8 mouse cellular contexts compared by ENCODE assay signal in genomic region chr12:96311137-96311536, GRCm38 (mm10).
A peak's percentile ranks its signal among the peaks of the same experiment; 100 is the strongest.
DNase-seq lines count a peak whose midpoint lies in the region; ATAC-seq and TF ChIP-seq lines count a peak whose summit lies in the region.
"Had no signal": no experiment of that assay in that cellular context is flagged by ENCODE, and none has a peak within 500 bp of the region (broad histone marks: within the 10 kb centered on the region; RNA-seq: fewer than 3 reads in every experiment).

No protein-coding gene starts in this region.

- no peaks in the 10 kb centered on the region for H3K36me3 ChIP-seq in liver, adult 2 months (ENCODE audit: control insufficient read depth, insufficient read depth, low read length)
- no peaks in the 10 kb centered on the region for H3K36me3 ChIP-seq in liver, embryonic 11.5 days (ENCODE audit: control insufficient read depth, insufficient read depth, low read length)
- H3K36me3 ChIP-seq in liver, embryonic 13.5 days, result no peaks in the 10 kb centered on the region
- H3K36me3 ChIP-seq in small intestine, adult 2 months (ENCODE audit: control insufficient read depth, insufficient read depth, low read length), result no peaks in the 10 kb centered on the region

- no peak overlapping the region for H3K9ac ChIP-seq in liver, adult 2 months (ENCODE audit: low read depth, low read length)
- H3K9ac ChIP-seq in liver, embryonic 11.5 days (ENCODE audit: low read depth, low read length), result no peak overlapping the region
- H3K9ac ChIP-seq in liver, embryonic 13.5 days, result no peak overlapping the region

- under 1% methylated on average over 2 of the region's 2 CpGs for WGBS in liver, adult 2 months
- 3% methylated on average over 2 of the region's 2 CpGs for WGBS in liver, embryonic 11.5 days
- 0% methylated on average over 2 of the region's 2 CpGs for WGBS in liver, embryonic 13.5 days (ENCODE audit: insufficient replicate concordance)
- WGBS in small intestine, adult 2 months, result 2% methylated on average over 2 of the region's 2 CpGs

- H3K27me3 ChIP-seq in liver, adult 2 months (ENCODE audit: control insufficient read depth, insufficient read depth, low read length), result no peaks in the 10 kb centered on the region
- no peaks in the 10 kb centered on the region for H3K27me3 ChIP-seq in liver, embryonic 11.5 days (replicated peaks; ENCODE audit: control insufficient read depth, insufficient read depth, low read length)
- H3K27me3 ChIP-seq in liver, embryonic 13.5 days, result no peaks in the 10 kb centered on the region
- no peaks in the 10 kb centered on the region for H3K27me3 ChIP-seq in small intestine, adult 2 months (ENCODE audit: control insufficient read depth, insufficient read depth, low read length)

- no peaks in the 10 kb centered on the region for H3K9me3 ChIP-seq in liver, embryonic 11.5 days (ENCODE audit: control insufficient read depth, low read length)
- H3K9me3 ChIP-seq in liver, embryonic 13.5 days (replicated peaks), result no peaks in the 10 kb centered on the region

- no peak overlapping the region for H3K27ac ChIP-seq in liver, adult 2 months (replicated peaks; ENCODE audit: insufficient read depth, low read depth, low read length)
- H3K27ac ChIP-seq in liver, embryonic 11.5 days (ENCODE audit: low read depth, low read length), result no peak overlapping the region
- H3K27ac ChIP-seq in liver, embryonic 13.5 days, result no peak overlapping the region
- H3K27ac ChIP-seq in small intestine, adult 2 months (ENCODE audit: insufficient read depth, low read depth, low read length), result no peak overlapping the region

- TF ChIP-seq POLR2A in liver, adult 2 months (IDR thresholded peaks at IDR 0.05; ENCODE audit: extremely low read depth, insufficient read depth, low read length), result no peak
- no peak for TF ChIP-seq POLR2A in small intestine, adult 2 months (IDR thresholded peaks at IDR 0.05; ENCODE audit: low read depth, low read length)

- no peak for ATAC-seq in liver, embryonic 11.5 days (replicated peaks; ENCODE audit: low FRiP score)
- ATAC-seq in liver, embryonic 13.5 days (ENCODE audit: low read depth), result no peak

- no peak overlapping the region for H3K4me3 ChIP-seq in liver, adult 2 months (ENCODE audit: insufficient read depth, low read depth, low read length)
- H3K4me3 ChIP-seq in liver, embryonic 11.5 days (ENCODE audit: low read depth, low read length), result no peak overlapping the region
- H3K4me3 ChIP-seq in liver, embryonic 13.5 days (replicated peaks), result no peak overlapping the region
- H3K4me3 ChIP-seq in small intestine, adult 2 months (ENCODE audit: low read depth, low read length), result no peak overlapping the region
- H3K4me3 ChIP-seq: myocyte had no signal

- no peaks in the 10 kb centered on the region for H3K4me1 ChIP-seq in liver, adult 2 months (ENCODE audit: control insufficient read depth, insufficient read depth, low read length)
- H3K4me1 ChIP-seq in liver, embryonic 11.5 days (replicated peaks; ENCODE audit: control insufficient read depth, insufficient read depth, low read length), result no peaks in the 10 kb centered on the region
- no peaks in the 10 kb centered on the region for H3K4me1 ChIP-seq in liver, embryonic 13.5 days (replicated peaks)
- no peaks in the 10 kb centered on the region for H3K4me1 ChIP-seq in small intestine, adult 2 months (ENCODE audit: control insufficient read depth, insufficient read depth, insufficient read length, low read length)

- H3K79me2 ChIP-seq in liver, adult 2 months (ENCODE audit: control insufficient read depth, insufficient read depth, low read length), result no peaks in the 10 kb centered on the region

- H3K4me2 ChIP-seq in liver, embryonic 11.5 days, result no peak overlapping the region
- no peak overlapping the region for H3K4me2 ChIP-seq in liver, embryonic 13.5 days

- peak; percentile 3 for DNase-seq in liver, adult 2 months (ENCODE audit: extremely low read depth, low read depth, low spot score)
- no peak for DNase-seq in liver, embryonic 11.5 days (ENCODE audit: low spot score)
- peak; percentile 55 for DNase-seq in adipocyte (ENCODE audit: low spot score)
- DNase-seq in c-Kit-positive CD71-positive TER-119-positive erythroid progenitor cells, embryonic 14.5 days (ENCODE audit: low spot score), result peak; percentile 18
- peak; percentile 75 for DNase-seq in gastrocnemius, postnatal 10 days
- DNase-seq in liver, embryonic 13.5 days, result peak; percentile 13

- peak; percentile 54 for TF ChIP-seq CTCF in liver, adult 2 months (IDR thresholded peaks at IDR 0.05; ENCODE audit: low read depth, low read length)
- peak; percentile 31; the same call in 1 of the 2 replicates for TF ChIP-seq CTCF in small intestine, adult 2 months (IDR thresholded peaks at IDR 0.05; ENCODE audit: extremely low read depth, insufficient read length, insufficient replicate concordance, low read depth, low read length)
